Mouse (Mus musculus) hindbrain, embryonic 11.5 days (tissue): ENCODE data around the gene Amn1. TPM values are rescaled to one million over a fixed set of nuclear protein-coding genes. Genes with fewer than 3 reads are reported as not detected.

Experiments
- polyA plus RNA-seq: library from polyadenylated mRNA; unstranded; fragments of >200 nt; fragmentation: Nextera tagmentation; extraction: Ambion mirVana; gene quantifications from 2 replicates; pipeline ENCODE4 v1.2.1, GENCODE M21; 2014

Gene Amn1
- polyA plus RNA-seq, 1 experiment from 2014 or later, result 71.1 TPM

Other genes starting within 250 kb of the Amn1 start
- gene Sinhcaf, start 242.2 kb downstream of the Amn1 start, polyA plus RNA-seq, result 246 and 283 TPM in 2 replicates
- gene Dennd5b, start 87.0 kb downstream of the Amn1 start, polyA plus RNA-seq, result 18.0 and 30.0 TPM in 2 replicates
- not detected in 2 replicates for gene Gm10203, start 58.5 kb downstream of the Amn1 start, polyA plus RNA-seq
- gene Etfbkmt, start 48.9 kb downstream of the Amn1 start, polyA plus RNA-seq, result 8.8 and 8.9 TPM in 2 replicates
- gene Resf1, start 120.7 kb upstream of the Amn1 start, polyA plus RNA-seq, result 40.3 and 47.3 TPM in 2 replicates
- gene Bicd1, start 220.2 kb upstream of the Amn1 start, polyA plus RNA-seq, result 17.7 and 22.6 TPM in 2 replicates